Mouse (Mus musculus) neural tube, embryonic 14.5 days (tissue): ENCODE data around the gene Dus3l. TPM values are rescaled to one million over a fixed set of nuclear protein-coding genes. Genes with fewer than 3 reads are reported as not detected.

Source experiments
- ATAC-seq: fragments of 200-750 bp; cut with Nextera tagmentation; 2 replicates; pipeline ENCODE4 v1.8.0; 2017; ENCODE audit warnings: low read depth, mild to moderate bottlenecking, moderate TSS enrichment, moderate library complexity
- H3K27ac ChIP-seq: fragments of 300-500 bp; sonication (generic); 2 replicates; pipeline ENCODE4 v1.5.1; 2014; ENCODE audit warnings: low read depth, mild to moderate bottlenecking, control low read depth, low read length, moderate library complexity, mixed read lengths
- H3K27me3 ChIP-seq: fragments of 300-500 bp; sonication (generic); 2 replicates; pipeline ENCODE4 v1.6.1; 2014; ENCODE audit warnings: low read length; ENCODE audit not compliant: control insufficient read depth, insufficient read depth
- H3K36me3 ChIP-seq: fragments of 300-500 bp; sonication (generic); 2 replicates; pipeline ENCODE4 v1.6.1; 2014; ENCODE audit warnings: low read length, mixed read lengths; ENCODE audit not compliant: control insufficient read depth, insufficient read depth
- H3K4me1 ChIP-seq: fragments of 300-500 bp; sonication (generic); 2 replicates; pipeline ENCODE4 v1.6.1; 2014; ENCODE audit warnings: low read length; ENCODE audit not compliant: control insufficient read depth, insufficient read depth
- H3K4me2 ChIP-seq: fragments of 300-500 bp; sonication (generic); 2 replicates; pipeline ENCODE4 v1.6.1; 2014; ENCODE audit warnings: mild to moderate bottlenecking, low read depth, low read length, control low read depth
- H3K4me3 ChIP-seq: fragments of 300-500 bp; sonication (generic); 2 replicates; pipeline ENCODE4 v1.5.1; 2014; ENCODE audit warnings: low read depth, low read length, control low read depth, mixed read lengths
- H3K9ac ChIP-seq: fragments of 300-500 bp; sonication (generic); replicated peaks from 2 replicates; pipeline ENCODE4 v1.6.1; 2014; ENCODE audit warnings: low read depth, mild to moderate bottlenecking, control low read depth, low read length, mixed read lengths
- H3K9me3 ChIP-seq: fragments of 300-500 bp; sonication (generic); 2 replicates; pipeline ENCODE4 v1.6.1; 2016; ENCODE audit warnings: low read length; ENCODE audit not compliant: control insufficient read depth
- WGBS: fragments of 180-500 bp; shearing (Covaris S2); extraction: QIAGEN DNeasy Blood & Tissue Kit; methylation state at CpG from one replicate; pipeline ENCODE4 v1.1.7; 2014; 5-methylcytosine and 5-hydroxymethylcytosine counted together
- polyA plus RNA-seq: library from polyadenylated mRNA; unstranded; fragments of >200 nt; fragmentation: Nextera tagmentation; extraction: Ambion mirVana; gene quantifications from 2 replicates; pipeline ENCODE4 v1.2.1, GENCODE M21; 2014

The Dus3l gene
- polyA plus RNA-seq, 1 experiment from 2014 or later: 81.0 TPM

DNA sequence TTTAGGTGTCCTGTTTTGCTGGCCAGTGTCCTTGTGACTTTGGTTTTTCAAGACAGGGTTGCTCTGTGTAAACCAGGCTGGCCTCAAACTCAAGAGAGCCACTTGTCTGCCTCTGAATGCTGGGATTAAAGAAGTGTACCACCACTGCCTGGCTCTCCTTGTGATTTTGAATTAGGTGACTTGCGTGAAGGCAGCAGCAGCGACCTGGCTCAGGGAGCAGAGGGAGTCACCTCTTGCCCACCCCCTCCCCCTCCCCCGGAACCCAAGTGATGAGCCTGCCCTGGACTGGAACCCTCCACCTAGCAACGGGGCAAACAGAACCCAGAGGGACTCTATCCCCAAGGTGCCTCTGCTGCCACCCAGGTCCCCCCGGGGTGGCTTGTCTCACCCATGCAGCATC lies 5.4 kb downstream of the Dus3l start, which contains the start of gene Prr22:
Gene Prr22 (plus strand): TSS at position 301 of the 400 bp plus-strand sequence.
- Histone ChIP-seq H3K4me2 (no peak within 1 kb of the TSS), H3K9me3 (no peaks in the 10 kb centered on the region), H3K4me1 (peaks cover 4% of the 10 kb centered on the region; the same call in 1 of the 2 replicates), H3K4me3 (no peak within 1 kb of the TSS), H3K9ac (no peak within 1 kb of the TSS), H3K27me3 (no peaks in the 10 kb centered on the region), H3K36me3 (peaks cover 35% of the 10 kb centered on the region), H3K27ac (no peak within 1 kb of the TSS)
- 89% methylated on average over 5 of the region's 5 CpGs for WGBS
- ATAC-seq: no peak

DNA sequence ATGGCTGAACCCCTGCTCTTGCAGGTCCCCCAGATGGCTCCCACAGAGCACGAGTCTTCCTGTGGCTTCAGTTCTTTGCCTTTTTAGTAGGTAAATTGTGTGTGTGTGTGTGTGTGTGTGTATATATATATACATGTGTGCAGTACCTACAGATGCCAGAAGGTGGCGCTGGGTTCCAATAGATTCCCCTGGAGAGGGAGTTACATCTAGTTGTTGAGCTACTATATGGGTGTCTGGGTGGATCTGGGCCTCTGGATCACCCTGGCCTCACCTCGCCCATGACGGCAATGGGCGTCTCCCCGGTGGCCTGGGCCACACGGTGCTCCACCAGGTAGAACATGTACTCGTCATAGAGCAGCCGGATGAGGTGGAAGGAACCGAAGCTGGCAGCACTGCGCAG lies 13.0 kb downstream of the Dus3l start:
- 92% methylated on average over 11 of the region's 11 CpGs for WGBS
- no peak overlapping the region for H3K4me2 ChIP-seq

DNA sequence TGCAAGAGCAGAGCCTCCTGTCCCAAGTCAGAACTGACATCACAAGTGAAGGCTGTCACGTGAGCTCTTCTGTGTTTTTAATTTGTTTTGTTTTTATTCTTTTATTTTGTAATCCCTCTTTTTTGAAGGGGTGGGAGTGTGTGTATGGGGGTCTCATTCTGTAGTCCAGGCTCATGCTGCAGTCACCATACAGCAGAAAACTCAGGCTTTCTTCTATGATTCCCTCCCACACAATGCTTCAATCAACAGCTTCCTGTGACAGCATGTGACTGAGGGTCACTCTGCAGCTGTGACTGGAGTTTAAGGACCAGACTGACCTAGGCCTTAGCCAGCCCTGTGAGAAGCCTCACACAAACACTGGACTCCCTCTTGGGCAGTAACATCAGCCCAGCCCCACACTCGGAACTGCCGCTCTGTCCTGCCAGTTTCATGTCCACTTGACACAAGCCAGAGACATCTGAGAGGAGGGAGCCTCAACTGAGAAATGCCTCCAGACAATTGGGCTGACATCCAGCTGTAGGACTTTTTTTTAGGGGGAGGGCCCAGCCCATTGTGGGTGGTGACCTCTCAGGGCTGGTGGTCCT lies 14.3 kb downstream of the Dus3l start:
- H3K27me3 ChIP-seq: no peaks in the 10 kb centered on the region
- no peaks in the 10 kb centered on the region for H3K9me3 ChIP-seq
- H3K4me3 ChIP-seq: no peak overlapping the region
- no peak overlapping the region for H3K9ac ChIP-seq
- no peak overlapping the region for H3K27ac ChIP-seq
- no peaks in the 10 kb centered on the region for H3K36me3 ChIP-seq
- no peak for ATAC-seq
- 62% methylated on average over 3 of the region's 3 CpGs for WGBS
- H3K4me2 ChIP-seq: no peak overlapping the region
- H3K4me1 ChIP-seq: no peaks in the 10 kb centered on the region

More for the DNA sequence above, 13.0 kb downstream of the Dus3l start:
- no peak overlapping the region for H3K9ac ChIP-seq
- no peaks in the 10 kb centered on the region; the same call in 1 of the 2 replicates for H3K36me3 ChIP-seq
- no peaks in the 10 kb centered on the region for H3K4me1 ChIP-seq
- no peak overlapping the region for H3K4me3 ChIP-seq
- no peak for ATAC-seq
- no peaks in the 10 kb centered on the region for H3K27me3 ChIP-seq
- H3K9me3 ChIP-seq: no peaks in the 10 kb centered on the region
- H3K27ac ChIP-seq: no peak overlapping the region

DNA sequence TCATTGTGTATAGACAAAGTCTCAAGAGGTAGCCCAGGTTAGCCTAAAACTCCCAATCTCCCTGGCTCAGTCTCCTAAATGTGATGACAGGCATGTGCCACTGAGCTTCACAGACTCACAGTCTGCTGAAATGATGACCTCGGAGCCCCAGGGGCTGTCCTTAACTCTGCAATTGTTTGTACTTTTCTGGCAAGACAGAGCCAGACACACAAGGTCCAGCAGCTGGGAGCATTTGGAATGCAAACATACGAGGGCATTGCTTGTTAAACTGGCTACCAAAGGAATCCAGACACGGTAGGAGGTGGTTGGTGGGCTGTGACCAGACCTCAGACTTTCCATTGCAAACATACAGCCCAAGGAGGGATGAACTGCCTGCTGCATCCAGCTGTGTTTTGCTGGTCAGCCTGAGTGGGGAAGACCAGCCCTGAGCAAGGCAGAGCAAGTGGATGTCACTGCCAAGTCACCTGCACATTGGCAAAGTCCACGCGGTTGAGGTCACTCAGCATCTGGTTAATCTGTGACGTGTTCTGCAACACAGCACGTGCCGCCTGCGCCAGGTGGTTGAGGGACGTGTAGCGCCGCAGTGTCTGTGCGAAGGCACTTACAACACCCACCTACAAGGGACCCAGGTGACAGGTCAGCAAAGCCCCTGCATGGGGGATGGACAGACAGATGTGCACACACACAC lies 15.9 kb downstream of the Dus3l start:
- no peaks in the 10 kb centered on the region for H3K36me3 ChIP-seq
- no peaks in the 10 kb centered on the region for H3K4me1 ChIP-seq
- no peak overlapping the region for H3K9ac ChIP-seq
- no peak overlapping the region for H3K4me2 ChIP-seq
- no peak overlapping the region for H3K27ac ChIP-seq
- WGBS: 89% methylated on average over 13 of the region's 13 CpGs
- no peaks in the 10 kb centered on the region for H3K27me3 ChIP-seq
- no peak for ATAC-seq
- no peaks in the 10 kb centered on the region for H3K9me3 ChIP-seq
- H3K4me3 ChIP-seq: no peak overlapping the region

DNA sequence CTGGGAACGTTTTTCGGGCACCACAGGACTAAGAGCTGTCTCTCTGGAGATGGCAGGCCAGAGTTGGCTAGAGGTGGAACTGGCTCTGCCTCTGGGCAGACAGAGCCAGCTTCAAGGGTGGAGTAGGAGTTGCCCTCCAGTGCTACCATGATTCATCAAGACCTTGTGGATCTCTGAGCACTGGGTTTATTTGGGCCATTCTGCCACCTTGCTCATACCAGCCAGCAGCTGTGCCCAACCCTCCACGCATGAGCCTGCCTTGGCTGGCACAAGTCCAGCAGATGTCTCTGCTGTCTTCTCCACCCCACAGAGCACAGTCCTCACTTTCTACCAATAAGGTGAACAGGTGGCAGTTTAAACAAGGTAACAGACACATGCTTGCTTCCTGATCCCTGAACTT lies 24.3 kb downstream of the Dus3l start:
- no peak for ATAC-seq
- H3K4me3 ChIP-seq: no peak overlapping the region
- H3K9ac ChIP-seq: no peak overlapping the region
- no peaks in the 10 kb centered on the region for H3K36me3 ChIP-seq
- H3K27ac ChIP-seq: no peak overlapping the region
- no peaks in the 10 kb centered on the region for H3K9me3 ChIP-seq
- 77% methylated on average over 3 of the region's 3 CpGs for WGBS
- H3K4me2 ChIP-seq: no peak overlapping the region
- H3K27me3 ChIP-seq: no peaks in the 10 kb centered on the region
- no peaks in the 10 kb centered on the region for H3K4me1 ChIP-seq

DNA sequence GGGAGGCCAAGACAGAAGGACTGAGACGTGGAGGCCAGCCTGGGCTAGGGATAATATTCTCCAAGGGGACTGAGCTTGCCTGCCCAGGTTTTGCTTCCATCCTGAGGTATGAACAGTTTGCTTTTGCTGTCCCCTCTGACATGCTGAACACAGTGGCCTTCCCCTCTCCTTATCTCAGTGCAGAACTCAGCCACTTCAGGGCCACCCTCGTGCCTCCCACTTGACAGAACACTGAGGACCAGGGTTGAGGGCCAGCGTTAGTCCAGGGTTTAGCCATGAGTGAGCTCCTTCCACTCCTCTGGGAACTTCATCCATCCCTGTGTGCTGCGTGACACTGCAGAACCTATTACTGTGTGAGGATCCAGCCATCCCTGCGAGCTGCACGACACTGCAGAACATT lies 24.7 kb downstream of the Dus3l start:
- H3K9me3 ChIP-seq: no peaks in the 10 kb centered on the region
- 94% methylated on average over 6 of the region's 6 CpGs for WGBS
- H3K4me1 ChIP-seq: no peaks in the 10 kb centered on the region
- no peak overlapping the region for H3K4me2 ChIP-seq
- no peak overlapping the region for H3K4me3 ChIP-seq
- no peak overlapping the region for H3K27ac ChIP-seq
- ATAC-seq: no peak
- no peaks in the 10 kb centered on the region for H3K36me3 ChIP-seq
- H3K27me3 ChIP-seq: no peaks in the 10 kb centered on the region
- H3K9ac ChIP-seq: no peak overlapping the region

DNA sequence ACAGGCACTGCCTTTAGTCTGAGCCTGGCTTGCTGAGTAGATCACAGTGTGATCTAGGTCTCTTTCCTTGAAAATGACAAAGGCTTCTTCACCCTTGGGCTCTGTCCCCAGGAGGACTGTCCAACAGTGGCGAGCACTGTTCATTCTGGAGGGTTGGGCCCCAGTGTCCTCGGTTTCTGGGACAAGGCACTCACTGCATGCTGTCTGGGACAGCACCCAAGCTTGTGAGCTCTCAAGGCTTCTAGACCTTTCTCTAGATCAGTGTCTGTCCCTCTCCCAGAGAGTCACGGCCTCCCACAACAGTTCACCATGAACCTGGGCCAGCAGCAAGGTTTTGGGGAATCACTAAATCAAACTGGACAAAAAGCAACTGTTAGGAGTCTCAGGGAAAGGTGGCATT lies 28.0 kb downstream of the Dus3l start:
- H3K4me3 ChIP-seq: no peak overlapping the region
- 83% methylated on average over 3 of the region's 3 CpGs for WGBS
- no peaks in the 10 kb centered on the region for H3K4me1 ChIP-seq
- ATAC-seq: no peak
- H3K27ac ChIP-seq: no peak overlapping the region
- H3K4me2 ChIP-seq: no peak overlapping the region
- no peak overlapping the region for H3K9ac ChIP-seq
- no peaks in the 10 kb centered on the region for H3K36me3 ChIP-seq
- H3K9me3 ChIP-seq: no peaks in the 10 kb centered on the region
- no peaks in the 10 kb centered on the region for H3K27me3 ChIP-seq

DNA sequence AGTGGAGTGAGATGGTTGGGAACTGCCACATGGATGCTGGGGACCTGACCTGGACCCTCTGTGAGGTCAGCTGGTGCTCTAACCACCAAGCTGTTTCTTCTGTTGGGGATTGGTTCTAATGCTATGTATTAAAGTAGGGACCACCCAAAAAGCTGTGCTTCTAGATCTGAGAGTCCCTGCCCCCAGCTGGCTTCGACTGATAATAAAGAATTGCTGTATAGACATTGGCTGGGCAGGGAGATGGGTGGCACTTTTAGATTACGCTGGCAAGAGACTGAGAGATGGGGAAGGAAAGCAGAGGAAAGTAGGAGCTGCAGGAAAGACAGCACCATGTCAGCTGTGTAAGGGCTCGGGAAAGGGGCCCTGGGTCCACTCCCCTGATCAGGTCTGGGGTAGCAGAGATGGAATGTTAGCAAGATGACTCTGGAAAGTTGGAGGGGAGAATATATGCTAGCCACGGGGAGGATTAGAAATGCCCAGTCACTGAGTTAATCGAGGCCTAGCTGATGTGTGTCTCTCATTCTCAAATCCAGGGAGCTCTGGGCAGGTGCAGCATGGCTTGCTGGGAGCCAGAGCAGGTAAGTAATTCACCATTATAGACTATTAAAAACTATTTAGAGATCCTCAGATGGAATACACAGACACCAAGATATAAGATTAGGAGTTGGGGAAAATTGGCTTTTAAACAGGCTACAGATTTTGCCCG lies 29.2 kb downstream of the Dus3l start:
- no peaks in the 10 kb centered on the region for H3K9me3 ChIP-seq
- H3K36me3 ChIP-seq: no peaks in the 10 kb centered on the region
- 66% methylated on average over 6 of the region's 6 CpGs for WGBS

DNA sequence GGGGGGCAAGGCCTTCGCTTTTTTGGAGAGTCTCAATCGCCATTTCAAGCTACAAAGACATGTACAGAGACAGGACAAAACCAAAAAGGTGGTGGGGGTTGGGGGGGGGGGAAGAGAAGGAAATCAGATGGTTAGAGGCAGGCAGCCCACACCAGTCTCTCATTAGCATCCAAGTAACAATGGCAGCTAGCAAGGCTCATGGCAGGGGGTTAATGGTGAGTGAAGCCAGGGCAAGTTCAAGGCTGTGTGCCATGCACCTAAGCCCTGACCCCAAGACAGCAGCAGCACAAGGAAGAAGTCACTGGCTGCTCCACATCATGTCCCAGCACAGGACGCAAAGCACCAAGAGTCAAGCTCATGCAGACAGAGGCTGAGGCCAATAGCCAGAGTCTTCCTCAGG lies 34.7 kb downstream of the Dus3l start:
- 84% methylated on average over 3 of the region's 3 CpGs for WGBS
- Histone ChIP-seq H3K4me2 (no peak overlapping the region), H3K4me3 (no peak overlapping the region), H3K9me3 (no peaks in the 10 kb centered on the region), H3K27me3 (no peaks in the 10 kb centered on the region), H3K4me1 (no peaks in the 10 kb centered on the region), H3K9ac (no peak overlapping the region), H3K27ac (no peak overlapping the region), H3K36me3 (no peaks in the 10 kb centered on the region)
- ATAC-seq: no peak

More for the DNA sequence above, 29.2 kb downstream of the Dus3l start:
- Histone ChIP-seq H3K4me2 (no peak overlapping the region), H3K9ac (no peak overlapping the region), H3K4me3 (no peak overlapping the region), H3K27ac (no peak overlapping the region), H3K27me3 (no peaks in the 10 kb centered on the region), H3K4me1 (no peaks in the 10 kb centered on the region)
- ATAC-seq: no peak
